Mouse (Mus musculus): ENCODE data around the gene Cnr2.

DNA sequence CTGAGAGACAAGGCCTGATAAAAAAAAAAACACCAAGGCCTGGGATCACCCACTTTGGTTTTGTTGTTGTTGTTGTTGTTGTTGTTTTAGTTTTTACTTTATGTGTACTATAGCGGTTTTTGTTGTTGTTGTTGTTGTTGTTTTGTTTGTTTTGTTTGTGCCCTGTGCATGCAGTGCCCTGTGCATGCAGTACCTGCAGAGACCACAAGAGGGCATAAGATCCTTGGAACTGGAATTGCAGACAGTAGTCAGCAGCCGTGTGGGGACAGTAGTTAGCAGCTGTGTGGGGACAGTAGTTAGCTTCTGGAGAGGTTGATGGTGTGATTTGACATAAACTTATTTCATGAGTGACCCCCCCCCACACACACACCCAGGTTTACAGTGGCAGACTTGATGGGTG, 59.0 kb downstream of the Cnr2 start:
- TF ChIP-seq POLR2A (IDR thresholded peaks at IDR 0.05; ENCODE audit: low read depth, low read length) (no peak), CTCF (IDR thresholded peaks at IDR 0.05; ENCODE audit: borderline replicate concordance, insufficient read depth, low read length) (peak; percentile 77; the same call in 1 of the 2 replicates)
